Mouse (Mus musculus): ENCODE results near the gene Stard7.

GRCm38 (mm10) chr2:127292250-127292649, 22.2 kb downstream of the Stard7 start:
- TF ChIP-seq CTCF (IDR thresholded peaks at IDR 0.05; ENCODE audit: low read depth) (no peak), EP300 (IDR thresholded peaks at IDR 0.05; ENCODE audit: low read depth) (no peak)

Data from heart, postnatal 0 days (tissue).